Mouse (Mus musculus) Patski (cell line): ENCODE measurements around the gene Ndufs1. TPM values are rescaled to one million over a fixed set of nuclear protein-coding genes. Genes with fewer than 3 reads are reported as not detected.

Experiments
- ATAC-seq: fragments of 100-300 bp; one replicate; pipeline ENCODE4 v1.8.0; 2021
- CTCF ChIA-PET: fragments of 350-600 bp; sonication (Branson Sonifier 250); formaldehyde crosslinking; loops from one replicate; lab custom pipeline; 2022; ENCODE audit warnings: inconsistent platforms; lab: Charles Lee
- POLR2A ChIA-PET: fragments of 350-600 bp; sonication (Branson Sonifier 250); formaldehyde crosslinking; loops from one replicate; lab custom pipeline; 2022; ENCODE audit warnings: antibody characterized with exemption, inconsistent platforms; lab: Charles Lee
- DNase-seq: peaks from one replicate; pipeline ENCODE4 v3.0.0-alpha.2; 2011; ENCODE audit warnings: low read depth, low spot score
- H3K27me3 ChIP-seq: fragments of 371-371 bp; one replicate; pipeline ENCODE4 v1.5.1; 2021
- CTCF ChIP-seq: fragments of 100-300 bp; IDR thresholded peaks from one replicate; pipeline ENCODE4 v1.5.1; 2021
- in situ Hi-C: fragments of 300-500 bp; cut with MboI; formaldehyde crosslinking; loops from 3 replicates; pipeline ENCODE4 v1.11.1; 2018; ENCODE audit warnings: low pct_unique_long_range_greater_than_20kb, mixed read lengths
- polyA plus RNA-seq: library from polyadenylated mRNA; unstranded; gene quantifications from one replicate; pipeline ENCODE4 v1.2.3, GENCODE M21; 2021

Gene Ndufs1
- polyA plus RNA-seq, 1 experiment from 2014 or later = 203 TPM

GRCm38 (mm10) chr1:63137971-63138370 lies 38.7 kb downstream of the Ndufs1 start:
- CTCF ChIA-PET = no interaction called here
- DNase-seq (no peak), ATAC-seq (no peak)
- POLR2A ChIA-PET = no interaction called here
- no peak for TF ChIP-seq CTCF
- H3K27me3 ChIP-seq = no peaks in the 10 kb centered on the region
- in situ Hi-C loops = no loop called here

- CTCF ChIA-PET = no interaction called here
- POLR2A ChIA-PET = no interaction called here
- ATAC-seq = no peak
- TF ChIP-seq CTCF = no peak
- in situ Hi-C loops = no loop called here
- DNase-seq = no peak
- no peaks in the 10 kb centered on the region for H3K27me3 ChIP-seq
Observed at GRCm38 (mm10) chr1:63134530-63134929, 42.1 kb downstream of the Ndufs1 start.

- ChIA-PET CTCF (no interaction called here), POLR2A (no interaction called here)
- no peaks in the 10 kb centered on the region for H3K27me3 ChIP-seq
- TF ChIP-seq CTCF = no peak
- ATAC-seq = no peak
- no peak for DNase-seq
- in situ Hi-C loops = no loop called here
Observed at GRCm38 (mm10) chr1:63131766-63132165, 44.9 kb downstream of the Ndufs1 start.

- ChIA-PET POLR2A (no interaction called here), CTCF (no interaction called here)
- no peak for TF ChIP-seq CTCF
- DNase-seq (no peak), ATAC-seq (no peak)
- no peaks in the 10 kb centered on the region for H3K27me3 ChIP-seq
- in situ Hi-C loops = no loop called here
Observed at GRCm38 (mm10) chr1:63130883-63131282, 45.8 kb downstream of the Ndufs1 start.

GRCm38 (mm10) chr1:63129857-63130690 lies 46.6 kb downstream of the Ndufs1 start:
- DNase-seq (no peak), ATAC-seq (no peak)
- in situ Hi-C loops = no loop called here
- POLR2A ChIA-PET = no interaction called here
- no peak for TF ChIP-seq CTCF
- CTCF ChIA-PET = no interaction called here
- no peaks in the 10 kb centered on the region for H3K27me3 ChIP-seq

GRCm38 (mm10) chr1:63129273-63129672 lies 47.4 kb downstream of the Ndufs1 start:
- TF ChIP-seq CTCF = no peak
- in situ Hi-C loops = no loop called here
- ChIA-PET POLR2A (no interaction called here), CTCF (no interaction called here)
- H3K27me3 ChIP-seq = no peaks in the 10 kb centered on the region
- ATAC-seq (no peak), DNase-seq (no peak)

GRCm38 (mm10) chr1:63126206-63126605 lies 50.4 kb downstream of the Ndufs1 start:
- DNase-seq (no peak), ATAC-seq (no peak)
- ChIA-PET POLR2A (interaction anchor here (0.6 kb wide), 1 partner anchor 24 kb away, joined by 3 read pairs; no protein-coding TSS in a partner anchor), CTCF (no interaction called here)
- no peaks in the 10 kb centered on the region for H3K27me3 ChIP-seq
- in situ Hi-C loops = no loop called here
- TF ChIP-seq CTCF = no peak

- ChIA-PET CTCF (no interaction called here), POLR2A (no interaction called here)
- ATAC-seq (peak; percentile 29), DNase-seq (no peak)
- no peak for TF ChIP-seq CTCF
- in situ Hi-C loops = no loop called here
- no peaks in the 10 kb centered on the region for H3K27me3 ChIP-seq
Observed at GRCm38 (mm10) chr1:63123823-63124450, 52.7 kb downstream of the Ndufs1 start.

- POLR2A ChIA-PET = no interaction called here
- ATAC-seq (no peak), DNase-seq (no peak)
- CTCF ChIA-PET = no interaction called here
- in situ Hi-C loops = no loop called here
- no peak for TF ChIP-seq CTCF
- no peaks in the 10 kb centered on the region for H3K27me3 ChIP-seq
Observed at GRCm38 (mm10) chr1:63122005-63122404, 54.6 kb downstream of the Ndufs1 start.

GRCm38 (mm10) chr1:63120382-63120781 lies 56.3 kb downstream of the Ndufs1 start:
- in situ Hi-C loops = no loop called here
- ATAC-seq (no peak), DNase-seq (no peak)
- ChIA-PET CTCF (no interaction called here), POLR2A (no interaction called here)
- TF ChIP-seq CTCF = no peak
- H3K27me3 ChIP-seq = no peaks in the 10 kb centered on the region

- CTCF ChIA-PET = no interaction called here
- POLR2A ChIA-PET = no interaction called here
- in situ Hi-C loops = no loop called here
Observed at GRCm38 (mm10) chr1:63119675-63120074, 57.0 kb downstream of the Ndufs1 start.

More at GRCm38 (mm10) chr1:63119675-63120074, 57.0 kb downstream of the Ndufs1 start:
- ATAC-seq (no peak), DNase-seq (no peak)
- no peaks in the 10 kb centered on the region for H3K27me3 ChIP-seq
- TF ChIP-seq CTCF = no peak
